Mouse (Mus musculus) hematopoietic stem cell, adult 5-6 weeks (primary cell): ENCODE measurements around the gene Rfx7. TPM values are rescaled to one million over a fixed set of nuclear protein-coding genes. Genes with fewer than 3 reads are reported as not detected.
"Not testable (repeated sequence)": the region's sequence is repeated elsewhere in the genome, so short reads cannot be mapped to it uniquely, and the experiment has no call there.

Source experiments
- ATAC-seq, 2 experiments: fragments of 125-278 bp in 1 of 2; replicated peaks in 1 of 2; 2 replicates each; pipeline ENCODE4 v1.8.0; 2016 to 2017; ENCODE audit warnings: inconsistent platforms in 2 of 2, mild to moderate bottlenecking in 2 of 2, moderate number of reproducible peaks in 2 of 2, low read depth in 1 of 2, moderate TSS enrichment in 1 of 2; ENCODE audit not compliant: low FRiP score in 2 of 2, poor library complexity in 2 of 2, severe bottlenecking in 2 of 2, insufficient read depth in 1 of 2, low TSS enrichment in 1 of 2
- total RNA-seq: library from RNA; stranded (forward); fragments of 172-1452, 232-1000 nt; gene quantifications from 2 replicates; pipeline ENCODE4 v1.2.3, GENCODE M21; 2017

Rfx7 gene
- total RNA-seq, 1 experiment from 2014 or later = 38.4 TPM

DNA sequence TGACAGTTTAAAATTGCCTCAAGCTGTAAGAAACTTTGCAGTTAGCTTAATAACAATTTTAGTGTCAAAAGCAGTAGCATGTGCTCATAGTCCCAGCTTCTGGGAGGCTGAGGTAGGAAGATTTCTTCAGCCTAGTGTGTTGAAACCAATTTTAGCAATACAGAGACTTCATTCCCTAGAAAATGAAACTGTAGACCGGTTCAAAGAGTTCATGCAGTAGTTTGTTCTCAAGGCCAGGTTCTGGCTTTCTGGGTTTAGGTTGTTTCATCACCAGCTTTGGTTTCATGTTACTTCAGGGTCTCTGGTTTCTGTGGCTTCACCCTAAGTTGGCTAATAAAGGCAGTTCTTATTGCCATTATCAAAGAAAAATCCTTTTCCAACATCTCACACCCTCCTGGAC is 91.6 kb downstream of the Rfx7 start:
- ATAC-seq = peak in 1 of 2 experiments; percentile 48; a peak in 1 of 4 replicates

DNA sequence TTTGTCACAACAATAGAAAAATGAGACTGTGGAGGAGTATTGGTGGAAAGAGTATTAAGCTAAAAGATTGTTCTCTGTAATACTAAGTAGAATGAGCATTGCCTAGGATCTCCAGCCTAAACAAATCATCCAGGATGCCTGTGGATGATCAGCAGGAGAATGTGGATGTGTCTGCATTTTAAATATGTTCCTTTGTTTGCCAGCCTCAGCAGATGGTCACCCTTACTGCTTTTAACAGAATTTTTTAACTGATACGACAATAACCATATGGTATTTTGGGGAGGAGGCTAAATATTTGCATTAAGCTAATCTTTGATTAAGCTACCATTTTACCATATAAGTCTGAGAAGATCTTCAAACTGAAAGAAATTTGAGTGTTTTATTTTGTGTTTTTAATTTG is 95.6 kb downstream of the Rfx7 start:
- ATAC-seq = no peak

DNA sequence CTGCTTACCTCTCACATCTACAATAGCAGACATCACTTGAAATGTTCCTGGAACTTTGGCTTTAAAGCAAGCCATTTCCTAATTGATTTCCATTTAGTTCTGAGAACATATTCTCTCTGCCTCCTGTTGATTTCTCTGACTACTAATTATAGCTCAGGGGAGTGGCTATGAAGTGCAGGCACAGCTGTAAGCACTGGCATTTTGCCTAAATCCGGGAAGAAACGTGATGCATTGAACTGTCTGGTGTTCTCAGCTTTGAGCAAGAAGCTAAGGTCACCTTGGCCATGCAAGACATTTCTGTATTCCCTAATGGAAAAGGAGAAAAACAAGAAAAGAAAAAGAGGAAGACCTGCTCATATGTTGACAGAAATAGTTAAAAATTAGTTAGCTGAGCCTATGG is 96.6 kb downstream of the Rfx7 start:
- no peak for ATAC-seq

DNA sequence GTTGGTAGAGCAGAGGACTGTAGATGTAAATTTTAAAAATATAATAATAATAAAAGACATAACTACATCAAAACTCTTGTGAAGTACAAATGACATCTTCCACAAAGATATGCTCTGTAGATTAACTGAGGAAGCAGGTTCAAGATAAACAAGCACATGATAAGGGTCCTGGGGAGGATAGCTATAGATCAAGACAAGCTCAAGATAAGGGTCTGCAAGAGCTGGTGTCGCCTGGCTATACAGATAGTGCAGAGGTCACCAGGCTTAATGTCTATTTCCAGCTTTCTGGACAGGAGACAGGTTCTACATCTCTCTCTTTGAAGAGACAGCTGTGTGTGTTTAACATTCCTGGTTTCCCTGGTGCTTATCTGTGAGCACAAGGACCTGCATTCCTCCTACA is 100.2 kb downstream of the Rfx7 start:
- ATAC-seq = no peak

DNA sequence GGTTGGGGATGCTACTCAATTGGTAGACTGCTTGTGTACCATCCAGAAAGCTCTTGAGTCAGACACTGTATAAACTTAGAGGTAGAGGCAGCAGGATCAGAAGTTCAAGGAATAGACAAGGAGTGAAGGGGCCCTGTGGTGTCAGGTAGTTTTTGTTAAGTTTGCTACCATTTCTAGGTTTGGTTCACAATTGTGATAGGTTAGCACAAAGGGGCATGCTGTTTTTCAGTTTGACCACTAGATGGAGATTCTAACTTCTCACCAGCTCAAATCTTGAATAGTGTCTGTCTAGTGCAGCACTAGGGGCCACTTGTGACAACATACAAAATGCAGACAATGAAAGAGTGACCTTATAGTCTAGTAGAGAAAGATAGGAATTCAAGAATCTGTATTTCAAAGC is 103.1 kb downstream of the Rfx7 start:
- peak; percentile 55 to 65; a peak in 3 of 4 replicates for ATAC-seq

DNA sequence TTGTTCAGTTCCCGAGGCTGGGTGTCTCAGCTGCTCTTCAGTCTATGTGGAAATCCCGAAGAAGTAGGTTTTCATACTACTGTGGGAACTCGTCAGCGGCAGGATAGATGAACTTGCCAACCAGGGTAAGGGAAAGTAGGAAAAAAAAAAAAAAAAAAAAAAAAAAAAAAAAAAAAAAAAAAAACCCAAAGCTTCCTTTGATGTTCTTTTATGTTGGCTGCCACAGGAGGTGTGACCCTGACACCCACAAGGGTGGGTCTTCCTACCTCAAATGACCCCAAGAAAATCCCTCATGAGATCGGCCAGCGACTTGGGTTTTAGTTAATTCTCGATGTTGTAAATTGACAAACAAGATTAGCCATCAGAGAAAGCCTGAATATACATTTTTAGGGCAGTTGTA is 104.5 kb downstream of the Rfx7 start:
- ATAC-seq = no peak

DNA sequence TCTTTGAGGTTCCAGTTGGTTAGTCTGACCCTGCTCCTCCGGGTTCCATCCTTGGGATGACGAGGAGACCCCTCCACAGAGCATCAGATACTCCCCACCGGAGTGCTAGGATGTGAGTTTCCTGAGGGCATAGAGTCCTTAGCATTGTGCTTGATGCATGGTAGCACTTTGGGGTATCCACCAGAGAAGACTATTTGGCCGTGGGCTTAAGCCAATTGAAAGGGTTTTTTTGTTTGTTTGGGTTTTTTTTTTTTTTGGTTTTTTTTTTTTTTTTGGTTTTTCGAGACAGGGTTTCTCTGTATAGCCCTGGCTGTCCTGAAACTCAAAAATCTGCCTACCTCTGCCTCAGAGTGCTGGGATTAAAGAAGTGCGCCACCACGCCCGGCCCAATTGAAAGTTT is 105.2 kb downstream of the Rfx7 start:
- ATAC-seq = no peak

DNA sequence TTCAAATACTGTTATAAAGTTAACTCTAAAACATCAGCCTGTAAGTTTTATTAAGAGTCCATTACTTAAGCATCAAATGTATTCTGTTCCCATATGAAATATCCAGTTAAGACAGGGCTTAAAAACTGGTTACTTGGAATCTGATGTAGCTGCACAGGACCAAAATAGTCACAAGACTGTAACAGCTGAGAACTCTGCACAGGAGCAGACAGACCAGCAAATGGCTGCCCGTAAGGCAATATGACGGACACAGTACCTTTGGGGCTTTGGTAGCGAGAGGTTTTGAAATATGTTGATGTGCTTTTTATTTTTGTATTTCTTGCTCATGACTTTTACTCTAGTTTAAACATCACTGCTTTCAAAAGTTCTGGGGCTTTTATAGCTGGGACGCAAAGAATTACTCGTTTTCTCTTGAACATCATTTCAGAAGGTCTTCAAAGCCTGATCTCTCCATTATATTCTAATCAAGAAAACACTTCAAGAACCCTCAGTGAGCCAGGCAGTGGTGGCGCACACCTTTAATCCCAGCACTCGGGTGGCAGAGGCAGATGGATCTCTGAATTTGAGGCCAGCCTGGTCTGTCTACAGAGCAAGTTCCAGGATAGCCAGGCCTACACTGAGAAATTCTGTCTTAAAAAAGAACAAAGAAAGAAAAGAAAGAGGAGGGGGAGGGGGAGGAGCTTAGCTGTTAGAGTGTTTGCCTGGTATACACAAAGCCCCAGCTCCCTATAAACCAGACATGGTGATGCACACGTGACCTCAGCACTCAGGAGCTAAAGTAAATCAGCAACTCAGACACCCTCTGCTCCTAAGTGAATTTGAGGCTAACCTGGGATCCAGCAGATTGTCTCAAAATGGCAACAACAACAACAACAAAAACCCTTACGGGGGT is 107.2 kb downstream of the Rfx7 start:
- ATAC-seq = peak in 1 of 2 experiments; percentile 18; a peak in 1 of 4 replicates

DNA sequence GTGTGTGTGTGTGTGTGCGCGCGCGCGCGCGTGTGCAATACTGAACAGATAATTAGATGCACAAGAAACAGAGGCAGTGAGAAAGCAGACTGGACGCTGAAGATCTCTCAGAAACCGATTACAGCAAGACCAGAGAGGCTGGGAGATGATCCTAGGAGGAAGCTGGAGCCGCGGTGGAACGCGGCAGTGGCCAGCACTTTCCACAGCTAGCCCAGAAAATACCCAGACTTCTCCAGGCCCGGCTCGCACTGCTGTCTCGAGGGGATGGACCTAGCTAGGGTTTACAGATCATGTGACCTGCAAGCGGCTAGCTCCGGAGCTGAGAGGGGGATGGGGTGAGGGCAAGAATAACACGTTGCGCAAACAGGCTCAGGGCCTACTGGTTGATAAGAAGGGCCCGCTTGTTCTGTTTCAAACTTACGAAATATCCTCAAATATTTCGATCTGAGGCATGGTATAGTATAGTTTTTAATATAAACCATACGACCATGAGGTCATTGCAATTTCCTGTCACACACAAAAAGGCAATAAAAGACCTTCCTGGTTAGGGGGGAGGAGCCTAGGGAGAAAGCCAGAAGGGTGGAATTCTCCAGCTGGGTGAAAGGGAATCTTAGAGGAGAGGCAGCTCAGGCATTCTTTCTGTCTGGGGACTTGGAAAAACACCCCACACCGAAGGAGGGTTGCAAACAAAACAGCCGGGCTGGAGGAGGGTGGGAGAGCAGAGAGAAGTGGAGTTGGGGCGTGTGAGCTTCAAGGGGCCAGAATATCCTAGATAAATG is 108.0 kb downstream of the Rfx7 start:
- peak; percentile 84 to 87 for ATAC-seq

DNA sequence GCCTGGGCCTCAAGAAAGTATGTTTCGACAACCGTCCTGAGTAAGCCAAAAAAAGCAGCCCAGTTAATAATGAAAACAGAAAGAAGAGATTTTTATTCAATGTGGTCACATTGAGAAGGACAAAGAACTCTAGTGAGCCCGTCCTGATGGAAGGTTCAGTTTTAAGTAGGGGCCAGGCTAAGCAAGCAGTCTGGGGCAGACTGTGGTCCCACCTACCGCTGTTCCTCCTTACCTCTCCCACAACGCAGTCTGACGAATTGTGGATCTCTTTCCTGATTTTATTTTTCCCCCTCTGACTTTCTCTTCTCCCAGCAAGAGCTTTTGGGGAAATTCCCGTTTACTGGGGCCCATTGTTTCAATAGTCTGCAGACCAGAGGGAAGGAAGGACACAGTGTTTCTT is 108.6 kb downstream of the Rfx7 start:
- no peak for ATAC-seq

DNA sequence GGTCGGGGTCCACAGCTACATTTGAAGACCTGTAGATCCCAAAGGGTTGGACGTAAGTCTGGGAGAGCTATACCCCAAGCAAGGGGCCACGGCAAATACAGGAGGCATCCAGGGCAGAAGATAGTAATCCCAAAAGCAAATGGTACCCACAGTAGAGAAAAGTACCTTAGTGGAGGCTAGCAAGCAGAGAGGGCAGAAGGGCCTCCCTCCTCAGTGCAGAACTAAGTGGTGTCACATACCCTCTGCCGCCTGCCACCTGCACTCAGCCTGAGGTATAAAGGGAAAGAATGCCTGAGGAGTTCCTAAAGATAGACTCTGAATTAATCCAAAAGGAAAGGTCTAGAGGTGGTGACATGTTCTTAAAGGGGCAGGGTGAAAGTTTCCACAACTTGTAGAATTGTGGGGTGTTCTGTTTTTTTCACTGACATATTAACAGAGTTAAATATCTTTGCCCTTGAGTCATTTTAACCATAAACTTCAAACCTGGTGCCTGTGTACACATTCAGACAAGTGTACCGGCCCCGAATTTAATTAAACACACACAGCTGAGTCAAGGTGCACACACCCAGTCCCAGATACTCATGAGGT is 109.1 kb downstream of the Rfx7 start:
- ATAC-seq = no peak

DNA sequence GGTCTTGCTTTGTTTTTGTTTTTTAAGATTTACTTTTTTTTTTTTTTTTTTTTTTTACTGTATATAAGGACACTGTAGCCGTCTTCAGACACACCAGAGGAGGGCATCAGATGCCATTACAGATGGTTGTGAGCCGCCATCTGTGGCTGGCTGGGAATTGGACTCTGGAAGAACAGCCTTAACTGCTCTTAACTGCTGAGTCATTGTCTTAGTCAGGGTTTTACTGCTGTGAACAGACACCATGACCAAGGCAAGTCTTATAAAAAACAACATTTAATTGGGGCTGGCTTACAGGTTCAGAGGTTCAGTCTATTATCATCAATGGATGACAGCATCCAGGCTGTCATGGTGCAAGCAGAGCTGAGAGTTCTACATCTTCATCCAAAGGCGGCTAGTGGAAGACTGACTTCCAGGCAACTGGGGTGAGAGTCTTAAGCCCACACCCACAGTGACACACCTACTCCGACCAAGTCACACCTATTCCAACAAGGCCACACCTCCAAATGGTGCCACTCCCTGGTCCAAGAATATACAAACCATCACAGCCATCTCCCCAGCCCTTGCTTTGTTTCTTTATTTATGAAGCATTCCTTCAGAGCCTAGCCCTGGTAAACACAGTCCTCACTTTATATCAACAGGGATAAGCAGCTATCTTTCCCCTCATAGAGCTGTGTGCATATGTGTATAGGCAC is 110.9 kb downstream of the Rfx7 start:
- not testable (repeated sequence) for ATAC-seq

DNA sequence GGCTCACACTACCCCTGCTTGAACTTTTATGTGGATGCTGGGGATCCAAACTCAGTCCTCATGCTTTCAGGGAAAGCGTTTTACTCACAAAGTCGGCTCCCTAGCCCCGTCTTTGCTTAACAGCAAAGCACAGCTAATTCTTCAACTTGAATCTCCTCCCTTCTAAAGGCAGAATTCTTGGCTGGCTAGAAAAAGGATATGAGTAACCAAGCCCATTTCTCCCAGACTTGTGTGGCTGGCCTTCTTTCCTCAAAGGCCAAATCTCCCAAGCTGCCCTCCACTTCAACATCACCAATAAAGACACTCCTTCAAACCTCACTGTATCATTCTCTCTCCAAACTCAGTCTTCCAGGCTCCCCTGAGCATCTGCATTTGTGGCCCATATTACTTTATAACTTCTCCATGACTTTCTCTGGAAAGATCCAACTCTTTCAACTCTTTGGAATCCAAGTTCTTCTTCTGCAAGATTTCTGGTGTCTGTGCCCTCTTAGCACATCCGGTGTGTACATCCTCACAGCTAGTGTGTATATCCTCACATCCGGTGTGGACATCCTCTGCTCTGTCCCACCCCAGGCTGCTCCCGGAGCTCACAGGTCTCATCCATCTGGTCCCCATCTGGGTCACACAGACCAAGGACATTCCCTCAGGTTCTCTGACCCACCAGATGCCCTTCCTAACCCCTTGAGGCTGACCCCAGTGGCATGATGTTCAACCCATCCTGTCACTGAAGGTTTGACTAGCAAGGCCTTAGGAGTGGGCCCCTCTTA is 111.8 kb downstream of the Rfx7 start:
- ATAC-seq = no peak

DNA sequence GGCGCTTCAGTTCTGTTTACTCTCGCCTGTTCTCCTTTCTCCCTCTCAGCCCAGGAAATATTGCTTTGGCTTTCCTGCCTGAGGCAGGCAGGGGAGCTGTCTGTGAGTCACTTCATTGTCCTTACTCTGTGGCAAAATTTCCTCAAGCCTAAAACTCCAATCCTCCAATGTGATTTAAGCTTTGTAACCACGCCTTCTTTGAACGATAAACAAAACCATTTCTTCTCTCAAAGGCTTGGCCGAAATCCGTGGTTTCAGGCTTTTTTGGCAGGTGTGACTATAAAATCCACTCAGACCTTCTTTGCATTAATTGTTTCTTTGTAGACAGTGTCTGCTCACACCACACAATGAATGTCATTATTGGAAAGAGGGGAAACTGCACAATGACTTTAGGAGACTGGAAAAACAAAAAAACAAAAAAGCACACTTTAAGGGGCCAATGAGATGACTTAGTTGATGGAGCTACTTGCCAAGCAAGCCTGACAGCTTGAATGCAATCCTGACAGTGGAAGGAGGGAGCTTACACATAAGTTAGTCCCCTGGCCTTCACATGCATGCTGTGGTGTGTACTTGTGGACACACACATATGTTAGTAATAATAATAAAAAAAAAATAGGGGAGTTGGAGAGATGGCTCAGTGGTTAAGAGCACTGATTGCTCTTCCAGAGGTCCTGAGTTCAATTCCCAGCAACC is 112.5 kb downstream of the Rfx7 start:
- ATAC-seq = peak in 1 of 2 experiments; percentile 37; a peak in 1 of 4 replicates

DNA sequence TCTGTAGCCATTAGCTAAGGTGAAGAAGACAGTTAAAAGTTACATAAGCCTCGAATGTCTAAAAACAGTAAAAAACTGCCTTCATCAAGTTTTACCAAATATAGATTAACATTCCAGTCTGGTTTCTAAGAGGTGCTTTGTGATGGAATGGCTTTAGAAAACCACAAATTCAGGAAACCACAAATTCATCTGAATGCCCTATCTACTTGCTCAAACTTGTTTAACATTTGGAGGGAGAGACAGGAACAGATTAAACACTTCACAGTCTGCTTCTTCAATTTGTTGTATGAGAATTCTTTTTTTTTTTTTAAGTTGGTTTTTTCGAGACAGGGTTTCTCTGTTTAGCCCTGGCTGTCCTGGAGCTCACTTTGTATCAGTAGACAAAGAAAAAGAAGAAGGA is 117.7 kb downstream of the Rfx7 start:
- no peak for ATAC-seq

DNA sequence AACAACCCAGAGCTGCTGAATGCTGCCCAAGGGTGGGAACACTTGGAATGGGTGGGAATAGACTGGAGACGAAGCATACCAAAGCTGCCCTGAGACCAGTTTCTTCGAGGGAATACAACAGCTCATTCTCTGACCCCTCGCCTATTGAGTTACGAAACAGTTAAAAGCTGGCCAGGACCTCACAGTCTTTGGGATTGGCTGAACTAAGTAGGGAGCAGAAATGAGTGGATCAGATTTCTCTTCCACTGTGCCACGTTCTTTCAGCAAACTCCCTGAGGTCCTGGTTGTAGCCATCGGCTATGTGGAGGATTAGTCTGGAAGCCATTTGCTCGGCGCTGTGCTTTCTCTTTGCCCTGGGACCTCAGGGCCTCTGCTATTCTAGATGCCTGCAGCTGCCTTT is 120.9 kb downstream of the Rfx7 start:
- no peak for ATAC-seq
